In the genomic region with DNA sequence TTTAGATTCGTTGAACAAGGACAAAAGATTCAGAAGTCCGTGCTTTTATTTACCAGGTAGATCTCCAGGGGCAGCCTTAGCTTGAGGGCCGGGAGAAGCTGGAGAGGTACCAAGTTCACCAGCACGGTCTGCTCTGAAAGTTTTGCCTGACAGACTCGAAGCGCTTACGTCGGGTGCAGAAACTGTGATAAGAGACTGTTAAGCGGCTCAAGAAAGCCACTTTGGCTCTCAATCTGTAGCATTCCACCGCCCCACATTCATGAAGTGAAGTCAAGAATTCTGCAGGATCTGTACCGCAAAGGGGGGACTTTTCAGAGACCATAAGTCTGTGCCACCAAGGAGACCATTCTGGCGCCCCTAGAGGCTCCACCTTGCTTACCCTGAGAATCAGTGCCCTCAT, we compare ENCODE assay signal across 21 mouse cellular contexts.
DNase-seq lines count a peak whose midpoint lies in the region; ATAC-seq and TF ChIP-seq lines count a peak whose summit lies in the region.
"Had no signal": no experiment of that assay in that cellular context is flagged by ENCODE, and none has a peak within 500 bp of the region (broad histone marks: within the 10 kb centered on the region; RNA-seq: fewer than 3 reads in every experiment).

No protein-coding gene starts in this region.

- H3K9me3 ChIP-seq in forebrain, embryonic 11.5 days (ENCODE audit: control insufficient read depth, low read length) = no peaks in the 10 kb centered on the region
- no peaks in the 10 kb centered on the region for H3K9me3 ChIP-seq in forebrain, postnatal 0 days (ENCODE audit: low read length)
- no peaks in the 10 kb centered on the region for H3K9me3 ChIP-seq in midbrain, embryonic 11.5 days (ENCODE audit: control insufficient read depth, low read length)
- no peaks in the 10 kb centered on the region for H3K9me3 ChIP-seq in midbrain, postnatal 0 days (ENCODE audit: low read length)
- 0 out of 2 replicates have a peak, but pooled peaks cover 5% of the 10 kb centered on the region for H3K9me3 ChIP-seq in forebrain, embryonic 12.5 days
- H3K9me3 ChIP-seq: forebrain, embryonic 15.5 days; hindbrain, embryonic 12.5 days had no signal

- WGBS in forebrain, embryonic 11.5 days = 88% methylated on average over 12 of the region's 12 CpGs
- 72% methylated on average over 12 of the region's 12 CpGs for WGBS in forebrain, postnatal 0 days
- 89% methylated on average over 12 of the region's 12 CpGs for WGBS in midbrain, embryonic 11.5 days
- 89% methylated on average over 12 of the region's 12 CpGs for WGBS in midbrain, postnatal 0 days
- 90% methylated on average over 12 of the region's 12 CpGs for WGBS in forebrain, embryonic 12.5 days

- no peak overlapping the region for H3K9ac ChIP-seq in forebrain, embryonic 11.5 days (ENCODE audit: low read length)
- H3K9ac ChIP-seq in forebrain, postnatal 0 days = no peak overlapping the region
- no peak overlapping the region for H3K9ac ChIP-seq in midbrain, embryonic 11.5 days (ENCODE audit: low read length)
- H3K9ac ChIP-seq in midbrain, postnatal 0 days (replicated peaks; ENCODE audit: low read length, poor library complexity, severe bottlenecking) = no peak overlapping the region
- no peak overlapping the region for H3K9ac ChIP-seq in forebrain, embryonic 12.5 days
- H3K9ac ChIP-seq: forebrain, embryonic 15.5 days; hindbrain, embryonic 12.5 days had no signal

- H3K4me1 ChIP-seq in forebrain, embryonic 11.5 days (replicated peaks; ENCODE audit: control insufficient read depth, insufficient read depth, low read length) = no peaks in the 10 kb centered on the region
- no peaks in the 10 kb centered on the region for H3K4me1 ChIP-seq in forebrain, postnatal 0 days (ENCODE audit: insufficient read depth)
- H3K4me1 ChIP-seq in midbrain, embryonic 11.5 days (ENCODE audit: control insufficient read depth, insufficient read depth, low read length) = no peaks in the 10 kb centered on the region
- no peaks in the 10 kb centered on the region for H3K4me1 ChIP-seq in midbrain, postnatal 0 days (ENCODE audit: insufficient read depth, low read length)
- no peaks in the 10 kb centered on the region; the same call in 1 of the 2 replicates for H3K4me1 ChIP-seq in forebrain, embryonic 12.5 days
- H3K4me1 ChIP-seq: forebrain, embryonic 15.5 days; hindbrain, embryonic 12.5 days had no signal

- no peaks in the 10 kb centered on the region for H3K36me3 ChIP-seq in forebrain, embryonic 11.5 days (ENCODE audit: control insufficient read depth, insufficient read depth, low read length)
- H3K36me3 ChIP-seq in forebrain, postnatal 0 days (ENCODE audit: insufficient read depth) = no peaks in the 10 kb centered on the region
- H3K36me3 ChIP-seq in midbrain, embryonic 11.5 days (ENCODE audit: control insufficient read depth, insufficient read depth, low read length) = no peaks in the 10 kb centered on the region
- H3K36me3 ChIP-seq in midbrain, postnatal 0 days (ENCODE audit: insufficient read depth, low read length) = no peaks in the 10 kb centered on the region
- H3K36me3 ChIP-seq in forebrain, embryonic 12.5 days (replicated peaks) = no peaks in the 10 kb centered on the region
- H3K36me3 ChIP-seq: embryonic facial prominence, embryonic 10.5 days; forebrain, embryonic 15.5 days; G1E; hindbrain, embryonic 12.5 days had no signal

- peak; percentile 38 for DNase-seq in forebrain, embryonic 11.5 days (ENCODE audit: low spot score)
- no peak for DNase-seq in forebrain, postnatal 0 days
- DNase-seq in midbrain, embryonic 11.5 days (ENCODE audit: low spot score, missing footprints) = peak; percentile 56
- DNase-seq in midbrain, postnatal 0 days (ENCODE audit: low spot score) = no peak
- peak; percentile 63 for DNase-seq in lung, postnatal 36 days
- no peak for DNase-seq in layer of hippocampus, adult 11-12 months (ENCODE audit: low spot score)
- DNase-seq: adrenal gland, adult 8-10 months; adrenal gland, postnatal 36 days; B cell, adult 2 months; cerebellum, adult 2 months; cerebellum, postnatal 10 days; gastrocnemius, postnatal 14 days; heart, postnatal 10 days; heart, postnatal 4 days had no signal

- no peaks in the 10 kb centered on the region for H3K27me3 ChIP-seq in forebrain, embryonic 11.5 days (ENCODE audit: control insufficient read depth, insufficient read depth, low read length)
- H3K27me3 ChIP-seq in forebrain, postnatal 0 days (ENCODE audit: insufficient read depth, low read length) = no peaks in the 10 kb centered on the region
- no peaks in the 10 kb centered on the region for H3K27me3 ChIP-seq in midbrain, embryonic 11.5 days (ENCODE audit: control insufficient read depth, insufficient read depth, low read length)
- H3K27me3 ChIP-seq in midbrain, postnatal 0 days (ENCODE audit: insufficient read depth, low read length) = no peaks in the 10 kb centered on the region
- H3K27me3 ChIP-seq in forebrain, embryonic 12.5 days = no peaks in the 10 kb centered on the region
- H3K27me3 ChIP-seq: forebrain, embryonic 15.5 days; hindbrain, embryonic 12.5 days had no signal

- H3K4me2 ChIP-seq in forebrain, embryonic 11.5 days (ENCODE audit: low read depth, low read length, severe bottlenecking) = no peak overlapping the region
- no peak overlapping the region for H3K4me2 ChIP-seq in forebrain, postnatal 0 days (ENCODE audit: low read depth)
- H3K4me2 ChIP-seq in midbrain, embryonic 11.5 days = no peak overlapping the region
- no peak overlapping the region for H3K4me2 ChIP-seq in midbrain, postnatal 0 days (ENCODE audit: low read depth, low read length, poor library complexity, severe bottlenecking)
- H3K4me2 ChIP-seq in forebrain, embryonic 12.5 days = no peak overlapping the region
- H3K4me2 ChIP-seq: forebrain, embryonic 15.5 days; hindbrain, embryonic 12.5 days had no signal

- TF ChIP-seq CTCF in forebrain, postnatal 0 days (IDR thresholded peaks at IDR 0.05; ENCODE audit: low read depth) = no peak
- TF ChIP-seq CTCF in midbrain, postnatal 0 days (IDR thresholded peaks at IDR 0.05) = no peak

- H3K27ac ChIP-seq in forebrain, embryonic 11.5 days (ENCODE audit: low read depth, low read length) = no peak overlapping the region
- H3K27ac ChIP-seq in forebrain, postnatal 0 days (ENCODE audit: low read depth, low read length) = no peak overlapping the region
- no peak overlapping the region for H3K27ac ChIP-seq in midbrain, embryonic 11.5 days (ENCODE audit: low read depth, low read length)
- H3K27ac ChIP-seq in midbrain, postnatal 0 days (ENCODE audit: low read depth, low read length) = no peak overlapping the region
- no peak overlapping the region for H3K27ac ChIP-seq in forebrain, embryonic 12.5 days
- H3K27ac ChIP-seq: embryonic facial prominence, embryonic 10.5 days; forebrain, embryonic 15.5 days; hindbrain, embryonic 12.5 days had no signal

- ATAC-seq in forebrain, embryonic 11.5 days (replicated peaks; ENCODE audit: low FRiP score) = no peak
- ATAC-seq in forebrain, postnatal 0 days = no peak
- ATAC-seq in midbrain, embryonic 11.5 days (ENCODE audit: low FRiP score) = no peak
- no peak for ATAC-seq in midbrain, postnatal 0 days (ENCODE audit: low FRiP score)
- no peak for ATAC-seq in forebrain, embryonic 12.5 days (ENCODE audit: low FRiP score)
- ATAC-seq: CD4-positive, CD25-positive, alpha-beta regulatory T cell, adult 4 months; forebrain, embryonic 15.5 days; hindbrain, embryonic 16.5 days had no signal

- no peak overlapping the region for H3K4me3 ChIP-seq in forebrain, embryonic 11.5 days (ENCODE audit: low read depth, low read length)
- H3K4me3 ChIP-seq in forebrain, postnatal 0 days (ENCODE audit: low read depth, low read length) = no peak overlapping the region
- H3K4me3 ChIP-seq in midbrain, embryonic 11.5 days (ENCODE audit: low read depth, low read length) = no peak overlapping the region
- no peak overlapping the region for H3K4me3 ChIP-seq in midbrain, postnatal 0 days (ENCODE audit: low read depth, low read length)
- no peak overlapping the region for H3K4me3 ChIP-seq in forebrain, embryonic 12.5 days (replicated peaks)
- H3K4me3 ChIP-seq: embryonic facial prominence, embryonic 10.5 days; forebrain, embryonic 15.5 days; hindbrain, embryonic 12.5 days had no signal

Comparison
In these comparisons a context has a peak if more than half of its experiments do, and no peak if none do; other contexts are left out.
1. DNase-seq: peak in forebrain, embryonic 11.5 days (single experiment), midbrain, embryonic 11.5 days (single experiment) and lung, postnatal 36 days (single experiment); none in forebrain, postnatal 0 days (single experiment), midbrain, postnatal 0 days (single experiment) and layer of hippocampus, adult 11-12 months (single experiment).